Mouse (Mus musculus) embryonic stem cell, embryonic (primary cell): Measurements from ENCODE around the gene Tmem117.

Experiments
- CTCF ChIA-PET, 4 experiments: fragments of 300-600 bp in 2 of 4; fragments of 350-600 bp in 2 of 4; sonication (Branson Sonifier 250); formaldehyde crosslinking; loops; one replicate each; lab custom pipeline; 2022; ENCODE audit warnings: inconsistent platforms in 2 of 4; lab: Charles Lee
- POLR2A ChIA-PET, 4 experiments: fragments of 300-600 bp in 2 of 4; fragments of 350-600 bp in 2 of 4; sonication (Branson Sonifier 250); formaldehyde crosslinking; loops; one replicate each; lab custom pipeline; 2022; ENCODE audit warnings: antibody characterized with exemption in 4 of 4, inconsistent platforms in 1 of 4; lab: Charles Lee

The Tmem117 gene

GRCm38 (mm10) chr15:94798236-94798635 is 169.2 kb downstream of the Tmem117 start:
- POLR2A ChIA-PET, result no interaction called here
- CTCF ChIA-PET, result no interaction called here

- ChIA-PET CTCF (no interaction called here), POLR2A (no interaction called here)
Measured at GRCm38 (mm10) chr15:94801462-94801861, 172.4 kb downstream of the Tmem117 start.

GRCm38 (mm10) chr15:94802820-94803219 is 173.8 kb downstream of the Tmem117 start:
- CTCF ChIA-PET, result no interaction called here

GRCm38 (mm10) chr15:94803624-94804342 is 174.8 kb downstream of the Tmem117 start:
- CTCF ChIA-PET, result interaction anchor here in 1 of 4 experiments (1.5 kb wide), 1 partner anchor 114 kb away, joined by 3 read pairs; no protein-coding TSS in a partner anchor
- POLR2A ChIA-PET, result no interaction called here

More at GRCm38 (mm10) chr15:94802820-94803219, 173.8 kb downstream of the Tmem117 start:
- POLR2A ChIA-PET, result no interaction called here

- ChIA-PET POLR2A (no interaction called here), CTCF (no interaction called here)
Measured at GRCm38 (mm10) chr15:94806005-94806404, 177.0 kb downstream of the Tmem117 start.

- POLR2A ChIA-PET, result no interaction called here
- CTCF ChIA-PET, result no interaction called here
Measured at GRCm38 (mm10) chr15:94811550-94811949, 182.5 kb downstream of the Tmem117 start.

GRCm38 (mm10) chr15:94814213-94815100 is 185.4 kb downstream of the Tmem117 start:
- CTCF ChIA-PET, result no interaction called here
- POLR2A ChIA-PET, result interaction anchor here in 1 of 4 experiments (0.6 kb wide), 1 partner anchor 826 kb away, joined by 3 read pairs; no protein-coding TSS in a partner anchor

- ChIA-PET CTCF (no interaction called here), POLR2A (no interaction called here)
Measured at GRCm38 (mm10) chr15:94835634-94836033, 206.6 kb downstream of the Tmem117 start.

- POLR2A ChIA-PET, result no interaction called here
- CTCF ChIA-PET, result no interaction called here
Measured at GRCm38 (mm10) chr15:94838646-94839045, 209.6 kb downstream of the Tmem117 start.

- POLR2A ChIA-PET, result no interaction called here
- CTCF ChIA-PET, result no interaction called here
Measured at GRCm38 (mm10) chr15:94847501-94847900, 218.5 kb downstream of the Tmem117 start.

GRCm38 (mm10) chr15:94859641-94860040 is 230.6 kb downstream of the Tmem117 start:
- CTCF ChIA-PET, result no interaction called here
- POLR2A ChIA-PET, result no interaction called here

GRCm38 (mm10) chr15:94861173-94861572 is 232.1 kb downstream of the Tmem117 start:
- POLR2A ChIA-PET, result no interaction called here
- CTCF ChIA-PET, result interaction anchor here in 1 of 4 experiments (1.2 kb wide), 1 partner anchor 10 kb away, joined by 4 read pairs; no protein-coding TSS in a partner anchor

GRCm38 (mm10) chr15:94864134-94864533 is 235.1 kb downstream of the Tmem117 start:
- POLR2A ChIA-PET, result no interaction called here
- CTCF ChIA-PET, result no interaction called here

GRCm38 (mm10) chr15:94868372-94868771 is 239.3 kb downstream of the Tmem117 start:
- POLR2A ChIA-PET, result no interaction called here

GRCm38 (mm10) chr15:94885026-94885425 is 256.0 kb downstream of the Tmem117 start:
- ChIA-PET CTCF (no interaction called here), POLR2A (no interaction called here)

More at GRCm38 (mm10) chr15:94868372-94868771, 239.3 kb downstream of the Tmem117 start:
- CTCF ChIA-PET, result interaction anchor here in 1 of 4 experiments (0.8 kb wide), 1 partner anchor 45 kb away, joined by 3 read pairs; no protein-coding TSS in a partner anchor

GRCm38 (mm10) chr15:94893201-94893600 is 264.2 kb downstream of the Tmem117 start:
- ChIA-PET POLR2A (no interaction called here), CTCF (no interaction called here)

- ChIA-PET POLR2A (no interaction called here), CTCF (no interaction called here)
Measured at GRCm38 (mm10) chr15:94894086-94894485, 265.1 kb downstream of the Tmem117 start.

GRCm38 (mm10) chr15:94895681-94896080 is 266.6 kb downstream of the Tmem117 start:
- ChIA-PET CTCF (no interaction called here), POLR2A (no interaction called here)

GRCm38 (mm10) chr15:94903188-94903587 is 274.2 kb downstream of the Tmem117 start:
- ChIA-PET POLR2A (no interaction called here), CTCF (no interaction called here)
